Mouse (Mus musculus) hindbrain, embryonic 10.5 days (tissue): ENCODE measurements around the gene Tnp1. TPM values are rescaled to one million over a fixed set of nuclear protein-coding genes. Genes with fewer than 3 reads are reported as not detected.

Source experiments
- DNase-seq: peaks from one replicate; pipeline ENCODE4 v3.0.0-alpha.2; 2017; ENCODE audit warnings: low spot score
- H3K27ac ChIP-seq: fragments of 300-500 bp; sonication (generic); 2 replicates; pipeline ENCODE4 v1.5.1; 2016; ENCODE audit warnings: mild to moderate bottlenecking, moderate library complexity
- H3K27me3 ChIP-seq: fragments of 300-500 bp; sonication (generic); 2 replicates; pipeline ENCODE4 v1.6.1; 2016; ENCODE audit warnings: mild to moderate bottlenecking; ENCODE audit not compliant: poor library complexity, insufficient read depth, severe bottlenecking
- H3K36me3 ChIP-seq: fragments of 300-500 bp; sonication (generic); 2 replicates; pipeline ENCODE4 v1.6.1; 2016; ENCODE audit warnings: mild to moderate bottlenecking, moderate library complexity
- H3K4me1 ChIP-seq: fragments of 300-500 bp; sonication (generic); replicated peaks from 2 replicates; pipeline ENCODE4 v1.6.1; 2016; ENCODE audit warnings: mild to moderate bottlenecking
- H3K4me3 ChIP-seq: fragments of 300-500 bp; sonication (generic); 2 replicates; pipeline ENCODE4 v1.5.1; 2016; ENCODE audit warnings: mild to moderate bottlenecking, moderate library complexity
- H3K9me3 ChIP-seq: fragments of 300-500 bp; sonication (generic); 2 replicates; pipeline ENCODE4 v1.6.1; 2016; ENCODE audit warnings: mild to moderate bottlenecking, moderate library complexity
- WGBS: fragments of 180-500 bp; shearing (Covaris S2); methylation state at CpG from one replicate; pipeline ENCODE4 v1.1.7; 2016; 5-methylcytosine and 5-hydroxymethylcytosine counted together
- polyA plus RNA-seq: library from polyadenylated mRNA; unstranded; fragments of >200 nt; fragmentation: Nextera tagmentation; extraction: Ambion mirVana; gene quantifications from 2 replicates; pipeline ENCODE4 v1.2.1, GENCODE M21; 2016

Tnp1 gene
- not detected in 2 replicates for polyA plus RNA-seq

DNA sequence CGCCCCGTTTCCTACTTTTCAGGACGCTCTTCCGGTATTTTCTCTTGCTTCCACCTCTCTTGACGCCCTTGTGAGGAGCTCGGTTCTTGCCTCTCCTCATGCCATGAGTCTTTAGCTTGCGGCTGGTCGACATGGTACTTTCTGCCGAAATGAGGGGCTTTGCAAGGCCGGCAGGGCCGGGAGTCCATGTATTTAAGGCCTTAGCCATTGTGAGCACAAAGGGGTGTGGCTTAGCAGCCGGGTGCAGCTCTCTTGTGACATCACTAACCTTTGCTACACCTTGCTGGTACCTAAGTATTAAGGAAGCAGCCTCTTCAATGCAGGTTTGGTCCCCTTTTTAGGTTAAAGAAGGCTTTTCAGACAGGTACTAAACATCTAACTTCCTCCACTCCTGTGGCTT, at the start of gene Tnp1:
Tnp1 (minus strand) TSS at position 179 of the 400 bp plus-strand sequence.
- H3K36me3 ChIP-seq = no peaks in the 10 kb centered on the region
- no peak within 1 kb of the TSS for H3K4me3 ChIP-seq
- no peaks in the 10 kb centered on the region for H3K9me3 ChIP-seq
- no peaks in the 10 kb centered on the region for H3K27me3 ChIP-seq
- H3K4me1 ChIP-seq = peaks cover 6% of the 10 kb centered on the region; the same call in 1 of the 2 replicates
- no peak for DNase-seq
- no peak within 1 kb of the TSS for H3K27ac ChIP-seq
- 91% methylated on average over 12 of the region's 12 CpGs for WGBS

DNA sequence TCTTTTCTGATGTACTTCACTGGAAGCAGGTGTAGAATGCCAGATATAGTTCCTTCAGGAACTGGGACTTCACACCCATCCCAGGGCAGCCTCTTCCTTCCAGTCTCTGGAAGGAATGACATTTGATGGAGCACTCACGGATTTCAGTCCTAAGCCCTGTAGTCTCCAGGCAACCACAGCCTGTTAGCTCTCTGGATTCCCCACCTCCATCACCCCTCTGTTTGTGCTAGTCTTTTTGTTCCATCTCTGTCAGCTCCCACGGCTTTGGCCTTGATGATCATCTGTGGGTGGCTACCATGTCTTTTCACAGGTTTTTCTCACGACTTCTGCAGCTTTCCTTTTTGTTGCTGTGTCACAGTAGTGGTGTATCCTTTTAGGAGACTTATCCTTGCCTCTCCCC, 48.6 kb upstream of the Tnp1 start:
- no peak for DNase-seq
- H3K4me1 ChIP-seq = peaks cover 29% of the 10 kb centered on the region
- no peaks in the 10 kb centered on the region for H3K27me3 ChIP-seq
- H3K9me3 ChIP-seq = no peaks in the 10 kb centered on the region
- 62% methylated on average over 3 of the region's 3 CpGs for WGBS
- H3K36me3 ChIP-seq = no peaks in the 10 kb centered on the region
- 0 out of 2 replicates have a peak overlapping the region, but pooled peaks have one; percentile 16 for H3K27ac ChIP-seq
- H3K4me3 ChIP-seq = no peak overlapping the region

DNA sequence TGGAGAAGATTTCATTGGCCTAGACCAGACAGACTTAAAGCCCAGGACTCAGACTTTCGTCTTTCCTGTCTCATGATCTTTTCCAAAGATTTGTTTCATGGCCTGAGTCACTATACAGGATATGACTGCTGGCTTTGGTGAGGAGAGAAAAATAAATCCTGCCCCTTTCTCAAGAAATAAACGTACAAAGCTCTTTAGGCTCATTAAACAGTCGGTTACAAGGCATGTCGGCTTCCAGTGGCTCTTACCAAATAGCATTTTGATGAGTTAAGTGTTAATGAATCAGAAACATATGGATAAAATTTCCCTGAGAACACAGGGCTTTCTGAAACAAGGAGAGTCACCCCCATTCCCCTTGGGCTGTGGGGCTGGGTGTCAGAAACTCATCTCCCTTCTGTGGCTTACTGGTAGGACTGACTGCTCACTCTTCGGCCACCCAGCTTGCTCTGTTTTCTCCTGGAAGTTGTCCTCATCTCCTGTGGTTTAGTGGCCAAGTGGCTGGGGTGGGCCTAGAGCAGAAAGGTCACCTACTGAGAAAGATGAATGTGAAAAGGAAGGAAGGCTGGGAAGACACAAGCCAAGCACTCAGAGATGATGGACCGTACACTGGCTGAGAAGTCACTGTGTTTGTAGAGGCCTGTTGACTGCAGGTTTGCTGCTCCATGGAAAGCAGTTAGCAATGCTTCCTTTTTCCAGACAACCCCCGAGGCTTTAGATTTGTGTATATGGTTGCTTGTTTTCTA, 46.0 kb upstream of the Tnp1 start:
- H3K36me3 ChIP-seq = no peaks in the 10 kb centered on the region
- H3K4me1 ChIP-seq = peaks cover 31% of the 10 kb centered on the region
- H3K4me3 ChIP-seq = no peak overlapping the region
- no peak for DNase-seq
- H3K27ac ChIP-seq = peak overlapping the region; percentile 46
- WGBS = 82% methylated on average over 7 of the region's 7 CpGs
- no peaks in the 10 kb centered on the region for H3K27me3 ChIP-seq
- no peaks in the 10 kb centered on the region for H3K9me3 ChIP-seq

DNA sequence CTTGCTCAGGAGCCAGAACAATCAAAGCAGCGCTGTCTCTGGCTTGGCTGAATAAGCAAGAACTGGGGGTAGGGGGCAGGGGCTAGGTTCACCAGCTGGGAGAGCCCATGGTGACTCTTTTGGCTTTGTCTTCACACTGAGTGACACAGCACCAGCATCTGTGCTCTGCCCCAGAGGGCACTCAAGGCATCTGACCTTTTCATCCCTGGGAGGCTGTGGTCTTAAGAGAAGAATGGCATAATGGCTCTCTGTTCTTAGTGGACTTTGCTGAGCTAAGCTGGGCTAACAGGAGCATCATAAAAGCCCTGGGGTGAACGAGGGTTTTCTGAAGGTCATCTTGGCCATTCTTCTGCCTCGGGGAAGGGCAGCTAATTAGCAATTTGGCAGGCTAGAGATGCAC, 44.6 kb upstream of the Tnp1 start:
- H3K9me3 ChIP-seq = no peaks in the 10 kb centered on the region
- H3K27ac ChIP-seq = peak overlapping the region; percentile 46; the same call in 1 of the 2 replicates
- H3K27me3 ChIP-seq = no peaks in the 10 kb centered on the region
- WGBS = 5% methylated on average over 3 of the region's 3 CpGs
- peak; percentile 79 for DNase-seq
- peaks cover 36% of the 10 kb centered on the region for H3K4me1 ChIP-seq
- H3K4me3 ChIP-seq = no peak overlapping the region
- no peaks in the 10 kb centered on the region for H3K36me3 ChIP-seq

DNA sequence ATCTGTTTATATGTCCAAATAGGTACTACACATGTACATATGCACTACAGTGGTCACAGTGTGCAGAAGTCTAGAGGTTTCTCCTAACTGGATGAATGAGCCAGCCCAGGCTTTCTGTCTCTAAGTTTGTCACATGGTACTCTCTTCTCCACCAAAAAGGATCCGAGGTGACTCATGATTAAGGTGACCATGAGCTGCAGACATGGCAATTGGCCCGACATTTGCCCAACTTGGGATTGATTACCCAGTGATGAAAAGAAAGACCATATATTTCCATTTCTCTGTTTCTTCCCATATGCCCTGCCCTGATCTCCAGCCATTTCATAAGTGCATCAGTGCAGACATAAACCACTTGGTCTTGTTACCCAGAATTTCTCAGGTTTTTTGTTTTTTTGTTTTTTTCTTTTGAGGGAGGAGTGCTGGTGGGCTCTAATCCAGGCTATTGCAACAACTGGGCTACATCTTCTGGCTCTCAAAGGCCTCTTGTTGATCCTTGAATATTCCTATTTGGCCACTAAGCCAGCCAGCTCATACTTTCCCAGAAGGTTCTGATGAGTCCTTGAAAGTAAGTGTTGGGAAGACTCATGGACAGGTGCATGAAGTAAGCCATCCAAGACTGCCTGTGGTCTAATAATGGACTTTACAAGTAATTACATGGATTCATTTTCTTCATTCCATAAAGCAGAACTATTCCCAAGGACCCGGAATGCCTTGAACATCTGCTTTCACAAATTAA, 40.7 kb upstream of the Tnp1 start:
- Histone ChIP-seq H3K4me3 (no peak overlapping the region), H3K4me1 (peaks cover 40% of the 10 kb centered on the region), H3K36me3 (no peaks in the 10 kb centered on the region), H3K9me3 (no peaks in the 10 kb centered on the region), H3K27ac (no peak overlapping the region), H3K27me3 (no peaks in the 10 kb centered on the region)
- no peak for DNase-seq
- 92% methylated on average over 3 of the region's 3 CpGs for WGBS

DNA sequence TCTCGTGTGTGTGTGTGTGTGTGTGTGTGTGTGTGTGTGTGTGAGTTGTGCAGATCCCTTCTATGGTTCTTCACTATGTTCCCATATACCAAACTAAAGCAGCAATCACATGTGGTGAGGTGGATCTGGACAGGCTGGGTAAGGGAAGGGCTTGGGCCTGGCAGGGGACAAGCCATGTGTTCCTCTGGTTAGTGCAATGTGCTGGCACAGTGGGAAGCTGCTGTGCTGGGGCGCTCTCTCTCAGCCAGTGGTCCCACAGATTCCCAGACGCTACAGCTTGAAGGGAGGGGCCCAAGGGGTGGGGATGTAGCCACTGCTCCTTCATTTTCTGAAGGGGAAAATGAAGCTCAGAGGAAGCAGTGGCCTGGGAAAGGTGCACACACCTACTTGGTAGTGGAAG, 40.1 kb upstream of the Tnp1 start:
- Histone ChIP-seq H3K4me3 (no peak overlapping the region), H3K36me3 (no peaks in the 10 kb centered on the region), H3K27ac (peak overlapping the region; percentile 66; the same call in 1 of the 2 replicates), H3K27me3 (no peaks in the 10 kb centered on the region), H3K4me1 (peaks cover 34% of the 10 kb centered on the region), H3K9me3 (no peaks in the 10 kb centered on the region)
- no peak for DNase-seq
- 32% methylated on average over 3 of the region's 3 CpGs for WGBS

DNA sequence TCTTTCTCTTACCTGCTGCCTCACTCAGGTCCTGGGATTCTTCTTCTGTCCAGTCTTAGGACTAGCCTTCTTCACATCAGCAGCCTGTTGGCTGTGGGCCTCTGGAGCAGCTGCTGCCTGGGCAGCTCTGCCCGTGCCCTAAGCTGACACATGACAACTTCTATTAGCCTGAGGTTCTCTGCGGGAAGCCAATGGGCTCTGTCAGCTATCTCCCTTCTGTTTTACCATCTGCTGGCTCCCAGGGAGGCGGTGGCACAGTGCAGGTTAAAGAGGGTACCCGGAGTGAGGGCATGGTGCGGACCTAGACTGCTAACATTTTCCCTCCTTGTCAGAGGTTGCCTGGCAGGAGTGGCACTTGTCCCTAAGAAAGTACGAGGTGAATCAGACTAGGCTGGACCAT, 39.5 kb upstream of the Tnp1 start:
- H3K36me3 ChIP-seq = no peaks in the 10 kb centered on the region
- H3K4me1 ChIP-seq = peaks cover 28% of the 10 kb centered on the region
- no peak for DNase-seq
- peak overlapping the region; percentile 29; the same call in 1 of the 2 replicates for H3K27ac ChIP-seq
- no peaks in the 10 kb centered on the region for H3K27me3 ChIP-seq
- WGBS = 59% methylated on average over 6 of the region's 6 CpGs
- no peak overlapping the region for H3K4me3 ChIP-seq
- no peaks in the 10 kb centered on the region for H3K9me3 ChIP-seq

DNA sequence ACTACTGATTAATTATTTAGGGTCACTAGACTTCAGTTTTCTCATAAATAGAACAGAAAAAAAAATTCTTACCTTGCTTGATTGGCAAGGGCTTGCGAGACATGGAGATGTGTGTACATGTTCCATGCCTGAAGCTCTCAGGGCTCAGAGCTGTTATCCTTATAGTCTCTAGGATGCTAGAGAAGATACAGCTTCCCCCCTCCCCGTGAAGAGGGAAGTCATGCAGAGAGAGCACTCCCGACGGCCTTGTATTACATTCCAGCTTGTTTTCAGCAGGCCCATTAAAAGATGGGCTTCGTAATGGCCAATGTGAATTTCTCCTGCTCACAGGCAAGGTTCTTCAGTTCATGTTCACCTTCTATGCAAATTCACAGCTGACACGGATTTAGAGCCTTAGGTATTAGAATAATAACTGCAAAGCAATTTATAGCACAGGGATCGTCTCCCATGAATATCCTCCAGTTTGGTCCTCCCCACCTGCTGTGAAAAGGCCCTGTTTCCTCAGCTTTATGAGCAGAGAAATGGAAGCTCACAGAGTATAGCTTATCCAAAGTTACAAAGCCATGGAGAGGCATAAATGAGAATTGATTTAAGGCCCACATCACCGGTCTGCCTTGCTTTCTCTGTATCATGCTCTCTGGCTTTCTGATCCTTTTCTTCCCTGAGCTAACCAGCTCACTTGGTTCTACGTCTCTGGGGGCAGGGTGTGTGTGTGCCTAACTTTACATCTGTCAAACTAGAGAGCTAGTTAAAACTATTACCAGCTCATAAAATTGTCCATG, 38.0 kb upstream of the Tnp1 start:
- 47% methylated on average over 9 of the region's 9 CpGs for WGBS
- DNase-seq = no peak
- no peak overlapping the region for H3K4me3 ChIP-seq

DNA sequence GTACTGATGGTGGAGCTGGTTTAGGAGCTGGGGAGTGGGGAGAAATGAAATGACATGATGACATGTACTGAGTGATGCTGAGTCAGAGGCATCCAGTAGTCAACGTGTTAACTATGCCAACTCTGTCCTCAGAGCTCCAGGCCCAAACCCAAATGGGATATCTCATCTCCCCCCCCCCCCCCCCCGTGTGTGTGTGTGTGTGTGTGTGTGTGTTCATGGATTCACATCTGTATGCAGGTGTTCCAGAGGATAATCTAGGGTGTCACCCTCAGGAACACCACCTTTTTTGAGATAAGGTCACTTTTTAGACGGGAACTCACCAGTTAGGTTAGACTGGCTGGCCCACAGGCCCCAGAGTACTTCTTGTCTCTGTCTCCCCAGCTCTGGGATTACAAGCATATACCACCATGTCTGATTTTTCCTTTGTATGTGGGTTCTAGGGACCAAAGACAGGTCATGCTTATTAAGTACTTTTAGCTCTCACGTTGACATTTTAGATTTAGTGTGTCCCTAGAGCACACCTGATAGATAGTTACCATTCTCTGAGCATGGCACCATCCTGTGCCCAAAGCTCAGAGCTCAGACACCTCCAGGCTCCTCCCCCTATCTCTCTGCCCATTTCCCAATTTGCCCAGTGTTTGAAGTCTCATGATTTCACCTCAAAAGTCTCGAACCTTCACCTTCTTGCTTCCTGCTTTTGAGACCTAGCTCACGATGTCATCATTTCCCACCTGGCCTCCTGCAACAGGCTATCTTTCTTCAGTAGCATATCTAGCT, 31.4 kb upstream of the Tnp1 start:
- Histone ChIP-seq H3K27ac (no peak overlapping the region), H3K4me1 (peaks cover 17% of the 10 kb centered on the region), H3K27me3 (no peaks in the 10 kb centered on the region), H3K4me3 (no peak overlapping the region), H3K9me3 (no peaks in the 10 kb centered on the region), H3K36me3 (no peaks in the 10 kb centered on the region)
- WGBS = 84% methylated on average over 6 of the region's 6 CpGs
- no peak for DNase-seq

More for the DNA sequence above, 38.0 kb upstream of the Tnp1 start:
- Histone ChIP-seq H3K4me1 (peaks cover 17% of the 10 kb centered on the region), H3K27me3 (no peaks in the 10 kb centered on the region), H3K27ac (no peak overlapping the region), H3K9me3 (no peaks in the 10 kb centered on the region), H3K36me3 (no peaks in the 10 kb centered on the region)

DNA sequence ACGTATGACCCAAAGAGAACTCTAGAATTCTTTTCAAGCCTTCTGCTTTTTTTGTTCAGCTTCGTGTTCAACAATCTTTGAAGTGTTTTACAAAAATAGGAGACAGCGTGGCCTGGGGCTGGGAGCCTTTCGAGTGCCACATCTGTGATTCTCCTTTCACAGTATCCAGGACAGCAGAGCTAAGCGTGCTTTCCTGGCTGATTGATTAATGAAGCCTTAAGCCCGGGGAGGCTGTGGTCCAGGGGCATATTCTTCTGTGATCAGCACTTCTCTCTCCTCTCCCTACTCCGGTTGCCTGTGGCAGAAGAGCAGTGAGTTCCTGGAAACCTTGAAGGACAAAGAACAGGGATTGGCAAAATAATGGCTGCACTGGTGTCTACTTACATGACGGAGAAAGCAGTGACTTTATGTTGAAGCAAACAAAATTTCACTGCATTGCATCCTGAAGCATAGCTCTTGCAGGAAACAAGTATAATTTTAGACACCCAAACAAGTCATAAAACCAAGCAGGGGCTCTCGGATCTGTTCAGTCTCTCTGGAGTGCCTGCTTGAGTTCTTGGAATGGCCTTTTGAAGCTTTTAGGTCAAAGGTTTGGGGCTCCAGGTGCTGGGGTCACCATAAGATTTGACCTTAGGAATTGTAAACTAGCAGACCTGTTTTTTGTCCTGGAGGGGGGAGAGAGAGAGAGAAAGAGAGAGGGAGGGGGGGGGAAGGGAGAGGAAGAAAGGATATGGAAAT, 30.4 kb upstream of the Tnp1 start:
- 41% methylated on average over 9 of the region's 9 CpGs for WGBS
- H3K4me3 ChIP-seq = no peak overlapping the region
- DNase-seq = peak; percentile 27
- peaks cover 19% of the 10 kb centered on the region for H3K4me1 ChIP-seq
- H3K27ac ChIP-seq = peak overlapping the region; percentile 69
- no peaks in the 10 kb centered on the region for H3K9me3 ChIP-seq
- H3K36me3 ChIP-seq = no peaks in the 10 kb centered on the region
- H3K27me3 ChIP-seq = no peaks in the 10 kb centered on the region

DNA sequence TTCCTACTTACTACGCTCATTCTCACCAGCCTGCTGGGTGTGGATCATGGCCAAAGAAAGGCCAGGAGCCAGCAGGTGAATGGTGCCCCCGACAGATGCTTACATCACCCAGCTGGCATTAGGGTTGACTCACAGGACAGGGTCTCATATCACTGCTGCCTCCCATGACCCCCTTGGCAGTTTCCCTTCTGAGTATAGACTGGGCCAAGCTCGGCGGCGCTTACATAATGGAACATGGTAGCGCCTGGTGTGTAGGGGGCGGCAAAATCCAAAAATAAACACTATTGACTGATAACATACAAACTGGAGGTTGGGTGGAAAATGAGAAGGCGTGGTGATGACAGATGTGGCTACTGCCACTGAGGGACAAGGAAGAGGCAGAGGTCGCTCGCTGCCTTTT, 28.0 kb upstream of the Tnp1 start:
- WGBS = 91% methylated on average over 10 of the region's 10 CpGs
- no peak overlapping the region for H3K4me3 ChIP-seq
- no peak overlapping the region for H3K27ac ChIP-seq
- DNase-seq = no peak
- peaks cover 27% of the 10 kb centered on the region for H3K4me1 ChIP-seq
- H3K9me3 ChIP-seq = no peaks in the 10 kb centered on the region
- no peaks in the 10 kb centered on the region for H3K27me3 ChIP-seq
- H3K36me3 ChIP-seq = no peaks in the 10 kb centered on the region
